Mouse (Mus musculus): ENCODE data around the gene Chic1.
A peak's percentile ranks its signal among the peaks of the same experiment; 100 is the strongest.

Gene Chic1

DNA sequence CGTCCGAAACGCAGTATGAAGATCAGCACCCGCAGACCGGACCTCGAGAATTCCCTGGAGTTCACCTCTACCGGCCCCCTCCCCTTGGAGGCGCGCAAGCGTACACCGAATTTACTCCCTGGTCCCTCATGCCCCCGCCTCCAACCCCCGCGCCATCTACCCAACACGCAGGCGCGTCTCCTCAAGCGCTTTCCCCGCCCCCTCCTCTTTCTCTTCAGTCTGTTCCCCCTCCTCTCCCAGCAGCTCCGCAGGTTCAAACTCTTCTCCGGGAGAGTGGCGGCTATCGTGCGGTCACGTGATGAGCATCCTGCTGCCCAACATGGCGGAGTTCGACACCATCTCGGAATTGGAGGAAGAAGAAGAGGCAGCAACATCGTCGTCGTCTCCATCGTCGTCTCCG, at the start of gene Chic1:
Gene Chic1 (plus strand): TSS at position 190 of the 400 bp plus-strand sequence.
- peak; percentile 65 for DNase-seq (ENCODE audit: low spot score)

DNA sequence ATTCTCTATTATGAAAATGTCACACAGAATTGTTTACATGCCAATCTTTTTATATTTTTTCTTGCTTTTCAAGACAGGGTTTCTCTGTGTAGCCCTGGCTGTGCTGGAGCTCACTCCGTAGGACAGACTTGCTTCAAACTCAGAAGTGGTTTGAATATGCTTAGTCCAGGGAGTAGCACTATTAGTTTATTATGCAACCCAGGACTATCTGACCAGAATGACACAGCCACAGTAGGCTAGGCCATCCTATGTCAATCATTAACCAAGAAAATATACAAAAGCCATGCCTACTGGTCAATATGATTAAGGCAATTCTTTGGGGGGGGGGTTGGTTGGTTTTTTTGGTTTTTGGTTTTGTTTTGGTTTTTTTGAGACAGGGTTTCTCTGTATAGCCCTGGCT, 48.0 kb upstream of the Chic1 start:
- DNase-seq (ENCODE audit: low spot score), result no peak

DNA sequence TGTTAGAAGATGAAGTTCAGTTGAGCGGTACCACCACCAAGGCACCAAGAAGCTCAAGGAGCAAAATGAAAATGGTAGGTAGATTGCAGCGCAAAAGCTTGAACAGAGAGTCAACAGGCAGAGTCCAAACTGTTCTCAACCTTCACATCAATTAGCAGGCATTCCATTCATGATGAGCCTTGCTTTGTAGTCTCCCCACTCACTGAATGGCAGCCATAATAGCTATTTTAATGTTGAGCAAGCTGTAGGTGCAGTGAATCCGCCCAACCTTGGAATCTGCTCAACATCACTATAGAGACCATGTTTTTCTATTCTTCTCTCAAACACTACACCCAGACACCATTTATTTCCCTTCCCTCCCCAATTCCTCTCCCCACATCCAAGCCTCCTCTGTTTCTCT, 44.6 kb upstream of the Chic1 start:
- DNase-seq (ENCODE audit: low spot score), result no peak

DNA sequence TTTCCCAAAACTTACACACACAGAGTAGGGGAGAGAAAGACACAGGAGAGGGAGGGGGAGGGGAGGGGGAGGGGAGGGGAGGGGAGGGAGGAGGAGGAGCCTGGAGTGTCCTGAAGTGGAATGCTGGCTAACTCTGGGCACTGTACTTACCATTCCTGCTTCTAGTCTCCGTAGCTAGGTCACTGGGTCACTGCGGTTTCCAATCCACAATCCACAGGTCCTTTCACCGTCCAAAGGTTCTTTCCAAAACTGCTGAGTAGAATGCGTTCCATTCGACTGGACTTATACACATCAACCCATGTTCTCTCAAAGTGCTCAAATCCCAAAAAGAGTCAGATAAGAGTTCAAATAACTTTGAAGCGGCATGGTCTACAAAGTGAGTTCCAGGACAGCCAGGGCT, 42.1 kb upstream of the Chic1 start:
- DNase-seq (ENCODE audit: low spot score), result no peak

DNA sequence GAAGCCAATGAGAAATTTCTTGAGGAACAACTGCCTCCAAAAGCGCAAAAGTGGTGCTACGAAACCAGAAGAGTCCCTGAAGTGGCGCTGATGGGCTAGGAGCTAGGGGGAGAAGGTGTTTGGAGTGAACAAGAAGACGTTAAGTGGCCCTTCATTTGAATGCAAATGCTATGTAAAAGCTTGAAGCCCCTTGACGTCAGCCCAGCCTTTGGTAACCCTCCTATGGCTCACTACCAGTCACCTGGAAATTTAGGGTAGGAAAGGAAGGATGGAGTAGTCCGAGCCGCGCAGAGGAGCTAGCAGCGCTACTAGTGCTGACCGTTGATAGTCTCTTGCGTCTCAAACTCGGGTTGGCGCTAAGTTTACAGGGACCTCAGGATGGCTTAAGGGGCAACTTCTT, 35.1 kb upstream of the Chic1 start, which contains the start of gene Cdx4:
Gene Cdx4 (plus strand): TSS at position 253 of the 400 bp plus-strand sequence.
- DNase-seq (ENCODE audit: low spot score), result no peak

DNA sequence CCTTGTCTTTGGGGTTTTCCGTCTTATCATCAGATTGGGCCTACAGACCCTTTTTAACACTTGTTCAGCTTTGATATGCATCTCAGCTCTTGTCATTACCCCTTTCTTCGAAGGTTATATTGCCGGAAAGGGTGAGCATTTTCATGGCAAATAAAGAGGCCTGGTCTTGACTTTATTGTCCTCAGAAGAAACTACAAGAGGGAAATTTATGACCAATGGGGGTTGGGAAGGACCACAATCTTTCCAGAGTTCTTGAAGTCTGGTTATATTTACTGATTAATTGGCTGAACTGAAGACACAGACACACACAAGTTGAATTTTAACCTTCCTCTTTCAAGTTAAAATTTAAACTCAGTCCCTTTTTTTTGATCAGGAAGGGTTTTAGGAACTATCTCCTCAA, 30.4 kb upstream of the Chic1 start:
- DNase-seq (ENCODE audit: low spot score), result no peak

DNA sequence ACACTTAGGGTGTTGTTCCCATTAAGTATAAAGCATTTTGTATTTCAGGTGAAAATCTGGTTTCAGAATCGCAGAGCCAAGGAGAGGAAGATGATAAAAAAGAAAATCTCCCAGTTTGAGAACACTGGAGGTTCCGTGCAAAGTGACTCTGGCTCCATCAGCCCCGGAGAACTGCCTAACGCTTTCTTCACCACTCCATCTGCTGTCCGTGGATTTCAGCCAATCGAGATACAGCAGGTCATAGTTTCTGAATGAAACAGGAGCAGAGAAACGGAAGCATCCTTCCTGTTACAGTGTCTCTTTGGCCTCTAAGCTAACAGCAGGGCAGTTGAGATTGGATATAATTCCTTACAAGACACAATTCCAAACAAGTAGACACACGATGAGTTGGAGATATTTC, 26.9 kb upstream of the Chic1 start:
- no peak for DNase-seq (ENCODE audit: low spot score)

DNA sequence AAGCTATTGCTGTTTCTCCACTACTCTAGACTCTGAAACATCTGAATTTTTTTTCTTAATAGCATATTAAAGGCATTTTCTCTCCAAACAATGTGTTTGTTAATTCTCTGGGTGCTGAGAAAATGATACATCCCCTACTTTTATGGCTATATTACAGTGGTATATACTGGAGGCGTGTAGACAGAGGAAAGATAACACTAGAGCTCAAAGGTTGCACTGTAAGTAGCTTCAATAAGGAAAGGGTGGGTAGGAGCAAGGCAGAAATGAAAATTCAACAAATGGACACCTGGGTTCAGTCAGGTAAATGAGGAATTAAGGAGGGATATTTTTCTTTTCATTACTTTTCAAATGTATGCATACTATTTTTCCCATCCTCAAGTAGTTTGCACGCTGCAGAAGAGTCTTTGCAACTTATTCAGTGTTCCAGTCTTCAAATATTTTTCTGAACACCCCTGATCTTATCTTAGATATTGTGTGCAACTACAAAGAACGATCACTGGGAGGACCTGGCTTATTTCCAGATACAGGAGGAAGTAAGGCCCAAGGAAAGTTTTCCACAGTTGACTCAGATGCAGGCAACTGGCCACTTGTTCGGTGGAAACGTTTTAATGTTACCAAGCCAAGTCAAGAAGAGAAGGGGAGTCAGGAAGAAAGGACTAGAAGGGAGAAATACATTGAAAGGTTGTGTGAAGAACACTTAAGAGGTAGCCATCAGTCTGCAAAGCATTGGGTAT, 25.0 kb upstream of the Chic1 start:
- no peak for DNase-seq (ENCODE audit: low spot score)

DNA sequence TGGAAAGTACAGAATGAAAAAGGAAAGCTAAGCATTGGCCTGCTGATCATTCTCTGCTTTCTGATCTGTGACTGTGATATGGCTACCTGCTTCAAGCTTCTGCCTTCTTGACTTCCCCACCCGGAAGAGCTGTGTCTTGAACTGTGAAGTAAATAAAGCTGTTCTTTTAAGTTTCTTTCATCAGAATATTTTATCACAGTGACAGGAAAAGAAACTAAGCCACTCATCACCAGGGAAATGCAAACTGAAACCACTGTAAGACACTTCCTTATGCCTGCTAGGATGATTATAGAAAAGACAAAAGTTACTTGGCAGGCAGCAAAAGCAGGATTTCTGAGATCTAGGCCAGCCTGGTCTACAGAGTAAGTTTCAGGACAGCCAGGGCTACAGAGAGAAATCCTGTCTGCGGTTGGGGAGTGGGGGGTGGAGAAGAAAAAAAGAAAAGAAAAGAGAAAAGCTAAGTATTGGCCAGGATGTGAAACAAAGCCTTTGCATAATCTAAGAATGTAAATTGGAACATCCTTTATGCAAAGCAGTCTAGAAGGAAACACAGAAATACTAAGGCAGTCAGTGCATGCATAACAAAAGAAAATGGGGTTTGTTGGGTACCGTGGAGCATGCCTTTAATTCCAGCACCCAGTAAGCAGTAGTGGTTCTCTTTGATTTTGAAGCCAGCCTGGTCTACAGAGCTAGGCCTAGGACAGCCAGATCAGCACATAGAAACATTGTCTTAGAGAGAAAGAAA, 14.7 kb upstream of the Chic1 start:
- no peak for DNase-seq (ENCODE audit: low spot score)

DNA sequence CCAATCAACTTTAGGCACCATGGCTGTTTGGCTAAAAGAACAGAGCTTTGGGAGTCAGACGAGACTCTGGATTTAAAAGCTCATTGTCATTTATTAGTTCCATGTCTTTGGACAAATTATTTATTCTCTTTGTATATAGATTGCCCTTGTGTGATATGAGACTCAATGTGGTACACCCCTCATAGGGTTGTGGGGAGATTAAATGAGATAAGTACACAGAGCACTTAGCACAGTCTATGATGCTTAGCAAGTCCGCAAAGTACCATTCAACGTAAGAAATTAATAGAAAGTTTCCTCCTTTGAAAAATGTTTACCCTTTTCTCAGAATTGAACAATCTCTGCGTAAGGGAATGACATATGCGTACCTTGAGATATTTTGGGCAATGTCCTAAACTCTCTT, 492 bp upstream of the Chic1 start:
- no peak for DNase-seq (ENCODE audit: low spot score)

DNA sequence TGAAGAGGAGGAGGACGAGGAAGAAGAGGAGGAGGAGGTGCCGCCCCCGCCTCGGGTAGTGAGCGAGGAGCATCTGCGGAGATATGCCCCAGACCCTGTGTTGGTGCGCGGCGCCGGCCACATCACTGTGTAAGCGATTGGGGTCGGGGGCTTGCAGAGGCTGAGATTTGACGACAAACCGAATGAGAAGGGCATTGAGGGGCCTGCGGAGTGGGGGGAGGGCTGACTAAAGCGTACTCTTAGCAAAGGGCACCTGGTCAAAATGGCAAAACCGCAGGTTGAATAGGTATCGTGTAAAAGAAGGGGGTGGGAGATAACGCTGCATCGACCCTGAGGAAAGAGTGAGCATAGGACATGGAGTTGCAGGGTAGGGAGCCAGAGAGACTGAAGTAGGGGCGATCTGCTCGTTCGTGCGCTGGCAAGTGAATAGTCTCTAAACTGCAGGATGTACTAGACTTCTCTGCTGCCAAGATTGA, 523 bp downstream of the Chic1 start:
- DNase-seq (ENCODE audit: low spot score), result no peak

DNA sequence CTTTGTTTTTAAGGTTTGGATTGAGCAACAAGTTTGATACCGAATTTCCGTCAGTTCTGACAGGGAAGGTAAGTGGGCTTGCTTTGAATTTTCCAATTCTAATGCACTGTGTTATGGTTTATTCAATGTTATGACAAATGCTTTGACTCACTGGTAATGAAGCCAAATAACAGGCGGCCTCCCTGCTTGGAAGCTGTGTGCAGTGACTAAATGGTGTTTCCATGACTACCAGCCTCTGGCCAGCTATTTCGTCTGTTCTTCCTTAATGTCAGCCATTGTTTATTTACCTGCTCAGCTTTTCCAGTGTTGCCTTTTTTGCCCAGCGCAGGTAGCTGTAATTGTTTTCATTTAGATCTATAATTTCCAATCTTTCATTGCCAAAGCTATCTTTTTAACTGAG, 9.9 kb downstream of the Chic1 start:
- peak; percentile 62 for DNase-seq (ENCODE audit: low spot score)

DNA sequence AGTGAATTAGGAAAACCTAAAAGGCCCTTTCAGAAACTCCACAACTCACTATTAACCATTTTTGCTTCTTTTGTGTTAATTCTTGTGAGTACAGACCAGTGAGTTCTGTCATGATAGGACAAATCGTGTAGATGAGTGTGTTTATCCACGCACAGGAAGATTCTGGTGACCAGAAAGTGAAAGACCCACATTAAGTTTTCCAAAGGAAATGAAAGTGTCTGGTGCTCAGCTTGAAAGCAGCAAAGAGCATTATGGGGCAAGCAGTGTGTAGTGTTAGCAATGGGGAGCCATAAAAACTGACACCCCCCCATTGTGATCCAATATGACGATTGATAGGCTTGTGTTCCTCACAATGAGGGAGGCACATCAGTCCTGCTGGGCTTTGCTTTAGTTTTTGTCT, 12.4 kb downstream of the Chic1 start:
- DNase-seq (ENCODE audit: low spot score), result no peak

DNA sequence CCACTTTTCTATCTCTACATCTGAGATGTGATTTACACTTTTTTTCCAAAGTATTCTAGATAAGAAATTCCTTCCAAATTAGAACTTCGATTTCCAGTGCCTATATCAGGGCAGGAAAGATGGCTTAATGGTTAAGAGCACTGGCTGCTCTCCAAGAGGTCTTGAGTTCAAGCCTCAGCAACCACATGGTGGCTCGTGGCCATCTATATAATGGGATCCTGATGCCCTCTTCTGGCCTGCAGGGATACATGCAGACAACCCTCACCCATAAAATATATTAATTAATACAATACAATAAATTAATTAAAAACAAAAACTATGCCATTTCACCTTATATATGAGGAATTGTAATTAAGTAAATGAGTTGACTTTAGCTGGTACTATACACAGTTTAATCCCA, 14.9 kb downstream of the Chic1 start:
- peak; percentile 51 for DNase-seq (ENCODE audit: low spot score)

DNA sequence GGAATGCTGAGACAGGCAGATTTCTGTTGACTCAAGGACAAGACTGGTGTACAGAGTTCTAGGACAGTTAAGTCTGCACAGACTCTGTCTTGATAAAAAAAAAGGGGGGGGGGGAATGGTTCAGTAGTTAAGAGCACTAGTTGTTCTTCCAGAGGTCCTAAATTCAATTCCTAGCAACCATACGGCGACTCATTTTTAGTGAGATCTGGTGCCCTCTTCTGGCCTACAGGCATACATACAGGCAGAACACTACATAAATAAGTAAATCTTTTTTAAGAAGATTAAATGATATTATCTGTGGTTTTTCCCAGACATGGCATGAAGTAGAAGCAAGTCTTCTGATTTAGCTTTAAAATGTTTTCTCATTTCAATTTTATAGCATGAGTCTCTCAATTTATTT, 15.4 kb downstream of the Chic1 start:
- DNase-seq (ENCODE audit: low spot score), result peak; percentile 34

DNA sequence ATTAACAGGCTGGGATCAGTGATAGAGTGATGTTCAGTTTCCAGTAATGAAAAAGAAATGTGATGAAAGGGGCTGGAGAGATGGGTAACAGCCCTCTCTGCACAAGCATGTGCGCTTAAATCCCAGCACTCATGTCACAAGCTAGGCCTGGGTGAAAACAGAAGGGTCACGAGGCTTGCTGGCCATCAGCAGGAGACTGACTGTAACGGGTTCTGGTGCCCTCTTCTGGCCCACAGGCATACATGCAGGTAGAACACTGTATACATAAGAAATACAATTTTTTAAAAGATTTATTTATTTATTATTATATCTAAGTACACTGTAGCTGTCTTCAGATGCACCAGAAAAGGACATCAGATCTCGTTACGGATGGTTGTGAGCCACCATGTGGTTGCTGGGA, 18.0 kb downstream of the Chic1 start:
- peak; percentile 34 for DNase-seq (ENCODE audit: low spot score)

DNA sequence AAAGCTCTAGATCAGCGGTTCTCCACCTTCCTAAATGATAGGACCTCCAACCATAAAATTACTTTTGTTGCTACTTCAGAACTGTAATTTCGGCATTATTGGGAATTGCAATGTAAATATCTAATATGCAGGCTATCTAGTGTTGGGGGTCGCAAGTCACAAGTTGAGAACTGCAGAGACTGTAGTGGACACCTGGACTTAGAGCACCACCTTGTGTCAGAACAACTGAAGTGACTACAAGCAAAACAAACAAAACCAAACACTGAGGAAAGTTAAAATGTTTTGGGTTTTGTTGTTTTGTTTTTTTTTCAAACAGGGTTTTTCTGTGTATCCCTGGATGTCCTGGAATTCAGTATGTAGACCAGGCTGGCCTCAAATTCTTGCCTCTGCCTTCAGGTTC, 28.3 kb downstream of the Chic1 start:
- DNase-seq (ENCODE audit: low spot score), result peak; percentile 4

DNA sequence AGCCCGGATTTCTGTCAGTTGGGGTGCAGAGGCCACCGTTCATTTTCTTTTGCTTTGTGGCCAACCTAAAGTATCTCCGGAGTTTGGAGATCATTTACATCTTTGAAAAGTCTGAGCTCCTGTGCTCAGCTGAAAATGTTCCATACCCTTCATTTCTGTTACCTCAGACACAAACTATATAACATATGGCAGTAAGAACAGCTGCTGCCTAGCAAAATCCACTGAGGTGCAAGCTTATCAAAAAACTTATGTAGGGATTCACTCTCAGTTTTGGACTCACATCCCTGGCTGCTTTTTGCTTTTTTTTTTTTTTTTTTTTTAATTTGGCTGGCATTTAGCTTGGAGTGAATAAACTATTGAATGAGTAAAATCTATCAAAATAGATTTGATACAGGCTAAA, 31.9 kb downstream of the Chic1 start:
- DNase-seq (ENCODE audit: low spot score), result no peak

DNA sequence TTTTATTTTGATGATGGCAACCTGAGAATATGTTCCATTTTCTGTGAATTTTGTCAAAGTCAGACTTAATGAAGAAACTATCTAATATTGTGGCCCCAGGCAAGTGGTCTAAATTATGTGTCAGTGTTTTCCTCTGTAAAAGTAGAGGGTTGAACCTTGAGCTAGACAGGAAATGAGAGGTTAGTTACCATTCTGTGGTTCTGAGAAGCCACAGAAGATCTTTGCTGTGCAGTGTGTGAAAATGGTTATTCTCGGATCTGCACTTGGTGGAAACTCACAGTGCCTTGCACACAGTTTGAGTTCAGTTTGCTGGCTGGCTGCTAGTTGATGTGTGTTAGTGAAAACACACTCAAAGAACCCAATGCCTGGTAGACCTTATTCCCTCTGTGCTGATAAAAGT, 37.6 kb downstream of the Chic1 start:
- no peak for DNase-seq (ENCODE audit: low spot score)

DNA sequence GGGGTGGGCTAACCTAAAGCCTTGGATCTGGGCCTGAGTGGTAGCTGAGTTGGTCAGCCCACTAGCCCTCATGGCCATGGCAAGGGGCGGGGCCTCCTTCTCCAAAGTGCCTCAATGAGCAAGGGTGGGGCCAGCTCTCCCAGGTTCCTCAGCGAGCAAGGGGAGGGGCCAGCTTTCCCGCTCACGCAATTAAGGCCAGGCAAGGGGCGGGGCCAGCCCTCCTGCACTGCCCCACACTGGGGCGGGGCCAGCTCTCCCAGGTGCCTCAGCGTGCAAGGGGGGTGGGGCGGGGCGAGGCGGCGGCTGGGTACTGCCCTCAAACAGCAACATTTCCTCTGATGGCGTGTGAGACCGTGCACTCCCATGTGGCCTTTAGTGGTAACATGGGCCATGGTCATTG, 48.7 kb downstream of the Chic1 start:
- no peak for DNase-seq (ENCODE audit: low spot score)

DNA sequence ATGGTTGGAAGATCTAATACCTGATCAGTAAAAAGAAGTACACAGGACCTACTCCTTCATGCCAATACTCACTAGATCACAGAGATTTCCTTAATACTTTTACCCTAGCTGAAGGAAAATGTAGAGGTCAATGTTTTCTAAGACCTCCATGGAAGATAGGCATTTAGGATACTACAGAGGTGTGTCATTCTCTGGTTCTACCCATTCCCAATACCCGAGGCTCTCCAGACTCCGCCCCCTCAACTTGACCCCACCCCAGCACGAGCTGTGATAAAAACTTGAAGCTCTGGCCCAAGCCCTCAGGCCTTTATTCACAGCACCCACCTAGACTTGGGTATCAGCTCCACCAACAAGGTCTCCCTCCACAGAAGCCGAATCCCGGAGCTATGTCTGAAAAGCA, 57.9 kb downstream of the Chic1 start, which contains the start of gene Tsx:
Gene Tsx (plus strand): TSS at position 301 of the 400 bp plus-strand sequence.
- no peak for DNase-seq (ENCODE audit: low spot score)

DNA sequence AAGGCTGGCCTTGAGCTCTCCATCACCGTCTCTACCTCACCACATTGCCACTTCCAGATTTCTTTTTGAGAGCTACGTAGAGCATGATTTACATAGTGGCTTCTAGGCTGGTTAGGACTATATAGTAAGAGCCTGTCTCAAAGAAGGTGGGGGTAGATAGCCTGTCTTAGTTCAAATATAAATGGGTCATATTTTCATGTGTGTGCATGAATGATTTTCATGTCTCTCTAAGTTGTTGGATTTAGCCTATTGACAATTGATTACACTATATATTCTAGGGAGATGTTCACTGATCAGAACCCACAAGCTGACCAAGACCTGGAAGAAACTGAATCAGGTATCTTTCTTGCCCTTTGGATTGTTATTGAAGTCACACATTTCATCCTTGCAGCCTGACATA, 65.4 kb downstream of the Chic1 start, which contains the start of gene Gm26992:
Gene Gm26992 (plus strand): TSS at position 301 of the 400 bp plus-strand sequence.
- no peak for DNase-seq (ENCODE audit: low spot score)

DNA sequence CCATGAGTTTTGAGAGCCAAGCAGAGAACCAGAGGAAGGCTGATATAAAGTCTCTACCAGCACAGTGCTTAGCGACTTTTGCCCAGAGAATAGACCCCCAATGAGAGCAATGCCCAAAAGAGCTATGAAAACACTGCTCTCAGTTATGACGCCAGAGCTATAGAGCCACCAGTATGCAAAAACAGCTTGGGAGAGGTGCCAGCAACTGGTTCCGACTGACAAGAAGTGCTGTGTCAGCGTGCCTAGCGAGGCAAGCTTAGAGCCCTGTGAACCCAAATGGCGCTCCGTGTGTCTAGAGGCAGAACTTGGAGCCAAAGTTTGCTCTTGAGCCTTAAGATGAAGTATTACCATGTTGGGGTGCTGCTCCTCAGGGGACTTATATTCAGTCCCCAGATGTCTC, 71.4 kb downstream of the Chic1 start:
- no peak for DNase-seq (ENCODE audit: low spot score)
